Mouse (Mus musculus): ENCODE measurements around the gene Tyk2. TPM values are rescaled to one million over a fixed set of nuclear protein-coding genes. Genes with fewer than 3 reads are reported as not detected.
A peak's percentile ranks its signal among the peaks of the same experiment; 100 is the strongest.

Tyk2 gene
- 3.8 and 4.1 TPM in 2 replicates for polyA plus RNA-seq (2012; ENCODE audit: insufficient read depth, insufficient read length, missing spikeins)

DNA sequence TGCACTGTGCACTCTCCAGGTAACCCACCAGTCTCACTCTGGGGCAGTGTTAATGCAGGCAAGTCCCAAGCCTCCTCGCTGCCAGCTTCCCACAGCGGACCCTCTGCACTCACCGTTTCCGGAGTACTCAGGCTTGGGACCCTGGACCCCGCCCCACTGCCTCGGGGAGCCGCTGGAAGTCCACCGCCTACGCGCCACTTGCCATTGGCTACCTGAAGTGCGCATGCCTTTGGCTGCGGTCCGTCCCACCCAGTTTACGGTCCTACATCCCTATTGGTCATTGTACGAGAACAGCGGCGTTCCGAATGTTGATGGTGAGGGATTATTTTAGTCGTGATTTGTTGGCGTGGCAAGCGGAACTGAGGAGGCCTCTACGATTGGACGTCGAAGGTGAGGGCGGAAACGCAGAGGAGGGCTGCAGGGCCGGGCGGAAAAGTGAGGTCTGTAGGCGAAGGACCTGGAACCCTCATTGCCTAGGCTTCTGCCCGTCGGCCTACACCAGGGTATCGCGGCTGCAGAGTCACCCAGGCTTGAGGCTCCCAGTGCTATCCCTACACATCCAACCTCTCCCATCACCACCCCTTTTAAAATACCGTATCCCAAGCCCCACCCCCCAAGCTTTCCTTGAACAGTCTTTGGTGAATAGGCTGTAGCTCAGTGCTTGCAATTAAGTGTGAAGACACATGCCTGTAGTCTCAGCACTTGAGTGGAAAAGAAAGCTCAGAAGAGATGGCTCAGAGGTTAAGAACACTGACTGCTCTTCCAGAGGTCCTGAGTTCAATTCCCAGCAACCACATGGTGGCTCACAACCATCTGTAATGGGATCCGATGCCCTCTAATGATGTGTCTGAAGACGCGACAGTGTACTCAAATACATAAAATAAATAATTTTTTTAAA is at the start of gene Tyk2:
Tyk2 (minus strand) TSS at position 185 of the 898 bp plus-strand sequence.
- H3K4me1 ChIP-seq (ENCODE audit: control insufficient read depth, insufficient read depth, insufficient read length, low read length): peaks cover 14% of the 10 kb centered on the region
- peak within 1 kb of the TSS; percentile 27; the same call in 1 of the 2 replicates for H3K27ac ChIP-seq (replicated peaks; ENCODE audit: low read depth, low read length)
- peak within 1 kb of the TSS; percentile 86 for H3K4me3 ChIP-seq (ENCODE audit: insufficient read depth, low read depth, low read length)

DNA sequence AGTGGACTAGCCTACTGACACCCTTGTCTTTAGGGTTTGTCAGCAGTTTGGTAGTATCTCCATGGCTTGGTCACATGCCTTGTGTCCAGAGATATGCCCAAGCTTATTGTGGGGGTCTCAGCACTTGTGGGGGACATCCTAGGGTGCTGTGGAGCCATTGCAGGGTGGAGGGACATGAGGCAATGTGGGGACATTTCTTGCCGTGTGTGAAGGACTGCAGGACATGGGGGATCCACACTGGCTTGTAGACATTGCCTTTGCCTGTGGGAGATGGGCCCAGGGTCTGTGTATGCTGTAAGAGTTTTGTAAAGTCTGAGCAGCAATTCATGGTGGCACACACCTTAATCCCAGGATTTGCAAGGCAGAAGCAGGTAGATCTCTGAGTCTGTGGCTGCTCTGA is 49.8 kb upstream of the Tyk2 start:
- Histone ChIP-seq H3K4me3 (ENCODE audit: insufficient read depth, low read depth, low read length) (no peak overlapping the region), H3K27ac (replicated peaks; ENCODE audit: low read depth, low read length) (no peak overlapping the region), H3K4me1 (ENCODE audit: control insufficient read depth, insufficient read depth, insufficient read length, low read length) (peaks cover 4% of the 10 kb centered on the region; the same call in 1 of the 2 replicates)

DNA sequence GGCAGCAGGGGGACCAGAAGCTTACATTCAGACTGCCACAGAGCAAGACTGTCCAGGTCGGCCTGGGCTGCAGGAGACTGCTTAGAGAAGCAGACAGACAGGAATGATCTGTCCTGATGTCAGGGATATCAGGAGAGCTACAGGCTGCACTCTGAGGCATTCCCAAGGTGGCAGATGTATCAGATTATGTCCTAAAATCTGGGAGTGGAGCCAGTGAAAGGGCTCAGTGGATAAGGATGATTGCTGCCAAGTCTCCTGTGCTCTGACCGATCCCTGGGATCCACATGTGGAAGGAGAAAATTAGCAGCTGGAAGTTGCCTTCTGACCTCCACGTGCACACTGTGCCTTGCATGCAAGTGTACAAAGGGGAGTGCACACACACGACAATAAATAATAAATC is 49.4 kb upstream of the Tyk2 start:
- H3K4me1 ChIP-seq (ENCODE audit: control insufficient read depth, insufficient read depth, insufficient read length, low read length): peaks cover 2% of the 10 kb centered on the region; the same call in 1 of the 2 replicates
- H3K27ac ChIP-seq (replicated peaks; ENCODE audit: low read depth, low read length): no peak overlapping the region
- no peak overlapping the region for H3K4me3 ChIP-seq (ENCODE audit: insufficient read depth, low read depth, low read length)

DNA sequence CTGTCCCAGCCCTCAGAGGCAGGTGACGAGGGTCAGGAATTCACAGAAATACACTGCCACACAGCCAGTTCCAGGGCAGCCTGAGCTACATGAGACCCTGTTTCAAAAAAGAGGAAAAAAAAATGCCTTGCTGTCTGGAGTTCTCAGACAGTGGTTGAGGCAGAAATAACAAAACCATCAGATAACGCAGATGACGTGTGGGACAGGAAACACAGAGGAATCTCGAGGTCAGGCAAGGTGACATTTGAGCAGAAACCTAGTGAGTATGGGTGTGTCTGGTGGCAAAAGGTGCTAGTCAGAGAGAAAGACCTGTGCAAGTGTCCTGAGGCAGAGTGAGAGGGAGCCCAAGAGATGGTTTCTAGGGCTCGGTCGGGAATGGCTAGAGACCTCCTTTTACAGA is 41.3 kb upstream of the Tyk2 start:
- Histone ChIP-seq H3K4me1 (ENCODE audit: control insufficient read depth, insufficient read depth, insufficient read length, low read length) (no peaks in the 10 kb centered on the region), H3K4me3 (ENCODE audit: insufficient read depth, low read depth, low read length) (no peak overlapping the region), H3K27ac (replicated peaks; ENCODE audit: low read depth, low read length) (no peak overlapping the region)

DNA sequence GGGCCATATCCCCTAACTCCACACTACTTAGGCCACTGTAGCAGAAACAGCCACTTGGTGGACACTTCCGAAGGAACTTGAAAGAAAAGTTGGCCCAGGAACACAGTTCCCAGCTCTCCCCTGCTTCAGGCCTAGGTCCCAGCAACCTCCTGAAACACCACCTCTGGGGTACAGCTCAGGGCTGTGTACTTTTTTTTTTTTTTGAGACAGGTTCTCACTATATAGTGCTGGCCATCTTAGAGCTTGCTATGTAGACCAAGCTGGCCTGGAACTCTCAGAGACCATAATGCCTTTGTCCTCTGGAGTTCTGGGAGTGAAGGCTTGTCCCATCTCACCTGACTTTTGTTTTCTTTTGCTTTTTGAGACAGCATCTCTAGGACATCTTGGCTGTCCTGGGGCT is 38.1 kb upstream of the Tyk2 start:
- no peak overlapping the region for H3K27ac ChIP-seq (replicated peaks; ENCODE audit: low read depth, low read length)
- H3K4me1 ChIP-seq (ENCODE audit: control insufficient read depth, insufficient read depth, insufficient read length, low read length): peaks cover 9% of the 10 kb centered on the region
- no peak overlapping the region for H3K4me3 ChIP-seq (ENCODE audit: insufficient read depth, low read depth, low read length)

DNA sequence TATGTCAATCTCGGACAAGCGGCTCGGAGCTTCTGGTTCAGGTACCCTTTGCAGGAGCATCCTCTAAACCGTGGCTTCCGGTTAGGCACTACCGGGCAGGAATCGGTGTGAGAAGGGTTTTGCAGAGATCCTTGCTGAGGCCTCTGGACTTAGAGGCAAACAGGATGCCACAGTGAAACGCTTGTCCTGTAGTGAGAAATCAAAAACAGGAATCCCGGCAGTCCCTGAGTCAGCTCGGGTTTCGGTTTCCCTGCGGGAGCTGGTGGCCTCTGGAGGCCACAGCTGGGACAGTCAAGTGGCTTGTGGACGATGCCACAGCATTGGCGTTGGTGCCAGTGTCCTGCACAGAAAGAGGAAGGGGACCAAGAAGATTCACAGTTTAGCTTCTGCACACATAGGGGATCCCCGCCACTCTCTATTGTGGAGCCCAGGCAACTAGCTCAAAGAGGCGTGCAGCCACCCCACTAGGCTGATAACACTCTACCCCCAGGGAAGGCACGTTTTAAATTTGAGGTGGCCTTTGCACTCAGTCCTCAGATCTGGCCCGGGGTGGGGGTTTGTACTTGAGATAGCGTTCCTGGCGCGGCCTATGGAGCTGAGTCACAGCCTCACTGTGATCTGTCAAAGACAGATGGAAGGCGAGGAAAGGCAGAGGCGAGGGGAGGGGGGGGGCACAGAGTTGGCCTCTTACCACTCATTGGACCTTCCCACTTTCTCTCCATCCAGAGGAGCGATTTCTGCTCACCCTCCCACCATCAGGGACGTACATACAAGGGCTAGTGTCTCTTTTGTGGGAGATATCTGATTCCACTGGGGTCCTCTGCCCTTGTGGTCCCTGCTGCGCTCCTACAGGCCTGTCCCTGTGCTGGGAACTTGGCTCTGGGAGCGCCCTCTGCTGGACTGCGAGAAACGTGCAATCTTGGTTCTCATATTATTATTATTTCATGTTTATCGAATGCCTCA is 37.4 kb upstream of the Tyk2 start:
- Histone ChIP-seq H3K27ac (replicated peaks; ENCODE audit: low read depth, low read length) (peak overlapping the region; percentile 94), H3K4me3 (ENCODE audit: insufficient read depth, low read depth, low read length) (peak overlapping the region; percentile 63), H3K4me1 (ENCODE audit: control insufficient read depth, insufficient read depth, insufficient read length, low read length) (peaks cover 11% of the 10 kb centered on the region)

DNA sequence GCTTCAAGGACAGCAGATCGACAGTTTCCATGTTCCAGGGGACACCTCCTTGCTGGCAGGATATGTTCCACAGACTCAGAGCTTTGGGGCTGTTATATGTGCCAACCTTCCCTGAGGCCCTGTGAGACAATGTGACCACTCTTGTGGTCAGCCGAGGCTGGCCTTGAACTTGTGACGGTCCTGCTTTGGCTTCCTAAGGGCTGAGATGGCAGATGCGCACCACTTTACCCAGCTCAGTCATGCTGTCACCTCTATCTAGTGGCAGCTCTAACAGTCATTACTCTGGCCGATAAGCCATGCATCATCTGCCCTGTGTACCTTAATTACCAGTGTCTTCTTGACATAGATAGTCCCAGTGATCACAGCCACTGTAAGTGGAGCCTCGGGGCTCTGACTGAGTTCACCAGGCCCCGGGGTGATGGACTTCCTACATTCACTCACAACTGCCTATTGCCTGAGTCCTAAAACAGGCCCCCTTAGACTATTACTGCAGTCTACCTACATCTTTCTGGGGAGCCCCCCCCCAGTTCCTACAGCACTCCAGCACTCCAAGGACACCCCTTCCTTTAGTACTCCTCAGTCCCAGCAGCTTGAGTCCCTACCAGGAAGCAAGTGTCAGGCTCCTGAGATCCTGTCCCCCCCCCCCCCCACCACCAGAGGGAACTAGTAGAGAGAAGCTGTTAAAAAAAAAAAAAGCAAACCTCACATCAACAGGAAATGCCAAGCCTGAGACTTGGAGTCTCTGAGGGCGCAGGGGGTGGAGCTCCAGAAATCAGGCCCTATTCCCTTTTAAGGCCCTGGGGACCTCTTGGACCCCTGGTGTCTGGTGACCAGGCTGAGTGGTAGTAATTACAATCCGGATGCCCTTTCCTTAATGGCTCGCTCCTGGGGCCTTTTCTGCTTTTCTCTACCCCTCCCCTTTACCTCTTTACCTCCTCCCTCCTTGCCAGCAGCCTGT is 36.4 kb upstream of the Tyk2 start:
- H3K4me3 ChIP-seq (ENCODE audit: insufficient read depth, low read depth, low read length): peak overlapping the region; percentile 63
- H3K4me1 ChIP-seq (ENCODE audit: control insufficient read depth, insufficient read depth, insufficient read length, low read length): peaks cover 11% of the 10 kb centered on the region
- peak overlapping the region; percentile 94 for H3K27ac ChIP-seq (replicated peaks; ENCODE audit: low read depth, low read length)

DNA sequence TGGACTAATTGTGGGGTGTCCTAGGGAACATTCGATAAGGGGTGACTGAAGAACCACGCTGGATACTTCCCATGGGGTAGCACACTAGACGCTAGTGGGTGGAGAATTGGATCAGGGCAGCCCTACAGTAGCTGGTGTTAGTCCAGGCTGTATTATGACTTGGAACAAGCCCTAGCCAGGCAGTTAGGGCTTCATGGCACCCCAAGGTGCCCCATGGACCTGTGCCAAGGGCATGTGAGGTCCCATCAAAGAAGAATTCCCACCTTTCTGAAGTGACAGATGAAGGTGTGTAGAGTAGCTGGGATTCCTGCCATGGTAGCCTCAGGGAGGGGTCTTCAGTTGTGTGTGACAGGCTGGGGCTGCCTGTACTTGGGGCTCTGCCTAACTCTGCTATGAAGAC is 35.5 kb upstream of the Tyk2 start:
- Histone ChIP-seq H3K4me1 (ENCODE audit: control insufficient read depth, insufficient read depth, insufficient read length, low read length) (peaks cover 11% of the 10 kb centered on the region), H3K4me3 (ENCODE audit: insufficient read depth, low read depth, low read length) (peak overlapping the region; percentile 65), H3K27ac (replicated peaks; ENCODE audit: low read depth, low read length) (peak overlapping the region; percentile 94)

DNA sequence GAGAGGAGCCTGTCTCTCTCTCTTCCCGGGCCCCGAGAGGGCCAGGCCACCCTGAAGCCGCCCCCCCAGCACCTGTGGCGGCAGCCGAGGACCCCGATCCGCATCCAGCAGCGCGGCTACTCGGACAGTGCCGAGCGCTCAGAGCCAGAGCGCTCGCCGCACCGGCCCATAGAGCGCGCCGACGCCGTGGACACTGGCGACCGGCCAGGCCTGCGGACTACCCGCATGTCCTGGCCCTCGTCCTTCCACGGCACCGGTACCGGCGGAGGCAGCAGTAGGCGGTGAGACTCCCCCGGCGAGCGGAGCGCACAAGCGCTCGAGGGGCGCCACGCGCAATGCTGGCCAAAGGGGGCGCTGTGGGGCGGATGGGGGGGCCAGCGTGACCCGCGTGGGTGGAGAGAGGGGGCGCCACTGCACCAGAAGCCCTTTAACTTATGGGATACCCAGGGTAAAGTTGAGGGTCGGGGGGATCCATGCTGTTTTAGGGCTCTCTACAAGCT is 35.0 kb upstream of the Tyk2 start:
- no peak overlapping the region for H3K27ac ChIP-seq (replicated peaks; ENCODE audit: low read depth, low read length)
- peak overlapping the region; percentile 65 for H3K4me3 ChIP-seq (ENCODE audit: insufficient read depth, low read depth, low read length)
- H3K4me1 ChIP-seq (ENCODE audit: control insufficient read depth, insufficient read depth, insufficient read length, low read length): peaks cover 11% of the 10 kb centered on the region

DNA sequence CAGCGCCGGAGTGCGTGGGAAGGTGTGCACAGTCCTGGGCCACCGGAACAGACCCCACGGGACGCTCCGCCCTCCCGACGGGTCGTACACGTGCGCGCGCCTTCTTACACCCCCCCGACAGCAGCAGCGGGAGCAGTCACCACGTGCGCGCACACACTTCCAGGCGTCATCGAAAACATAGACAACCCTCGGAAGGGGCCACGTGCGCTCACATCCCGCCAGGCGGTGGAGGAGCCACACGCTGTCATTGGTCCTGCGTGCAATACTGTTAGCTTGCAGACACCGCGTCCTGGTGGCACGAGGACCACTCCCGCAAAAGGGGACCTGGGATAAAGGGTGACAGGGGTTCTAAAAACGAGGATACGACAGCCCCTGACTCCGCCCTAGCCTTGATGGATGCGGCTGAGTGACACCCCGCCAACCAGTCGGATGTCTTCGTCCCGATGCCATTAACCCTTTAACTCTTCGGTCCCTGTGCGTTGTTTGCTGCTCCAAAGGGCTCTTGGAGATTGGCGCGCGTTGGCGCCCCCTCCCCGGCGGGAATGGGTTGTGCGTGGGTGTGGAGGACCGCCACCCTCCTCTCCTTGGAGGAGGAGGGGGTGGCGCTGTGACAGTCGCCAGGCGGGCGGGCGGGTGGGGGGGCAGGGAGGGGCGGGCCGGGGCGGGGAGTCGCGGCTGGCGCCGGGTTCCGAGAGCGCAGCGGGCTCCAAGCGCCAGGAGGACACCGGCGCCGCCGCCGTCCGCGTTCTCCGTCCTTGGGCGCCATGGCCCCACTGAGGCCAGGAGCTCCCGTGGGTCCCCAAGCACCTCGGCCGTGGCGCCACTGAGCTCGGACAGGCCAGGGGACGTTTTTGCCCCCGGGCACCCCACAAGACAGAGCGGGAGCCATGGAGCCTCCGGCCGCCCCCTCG is 34.3 kb upstream of the Tyk2 start, which contains the start of gene Pde4a:
Pde4a (plus strand) TSS at position 674 of the 911 bp plus-strand sequence.
- peak within 1 kb of the TSS; percentile 65 for H3K4me3 ChIP-seq (ENCODE audit: insufficient read depth, low read depth, low read length)
- H3K27ac ChIP-seq (replicated peaks; ENCODE audit: low read depth, low read length): no peak within 1 kb of the TSS
- peaks cover 11% of the 10 kb centered on the region for H3K4me1 ChIP-seq (ENCODE audit: control insufficient read depth, insufficient read depth, insufficient read length, low read length)

DNA sequence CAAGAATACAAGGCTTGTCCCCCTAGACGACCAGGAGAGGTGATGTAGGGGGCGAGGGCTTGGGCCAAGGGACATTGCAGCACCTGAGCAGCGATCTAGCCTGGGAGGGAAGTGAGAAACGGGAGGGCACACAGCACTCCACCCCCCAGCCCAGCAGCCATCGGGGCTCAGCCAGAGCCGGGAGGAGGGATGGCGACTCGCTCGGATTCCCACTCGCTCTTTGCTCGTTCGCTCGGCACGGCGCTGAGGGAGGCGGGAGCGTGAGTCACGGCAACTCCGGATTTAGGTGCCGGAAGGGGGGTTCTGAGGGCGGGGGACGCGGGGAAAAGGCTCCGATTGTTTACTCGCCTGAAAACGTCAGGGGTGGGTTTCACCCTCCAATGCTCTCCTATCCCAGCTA is 33.0 kb upstream of the Tyk2 start:
- Histone ChIP-seq H3K4me3 (ENCODE audit: insufficient read depth, low read depth, low read length) (0 out of 2 replicates have a peak overlapping the region, but pooled peaks have one; percentile 9), H3K27ac (replicated peaks; ENCODE audit: low read depth, low read length) (no peak overlapping the region), H3K4me1 (ENCODE audit: control insufficient read depth, insufficient read depth, insufficient read length, low read length) (peaks cover 11% of the 10 kb centered on the region)

DNA sequence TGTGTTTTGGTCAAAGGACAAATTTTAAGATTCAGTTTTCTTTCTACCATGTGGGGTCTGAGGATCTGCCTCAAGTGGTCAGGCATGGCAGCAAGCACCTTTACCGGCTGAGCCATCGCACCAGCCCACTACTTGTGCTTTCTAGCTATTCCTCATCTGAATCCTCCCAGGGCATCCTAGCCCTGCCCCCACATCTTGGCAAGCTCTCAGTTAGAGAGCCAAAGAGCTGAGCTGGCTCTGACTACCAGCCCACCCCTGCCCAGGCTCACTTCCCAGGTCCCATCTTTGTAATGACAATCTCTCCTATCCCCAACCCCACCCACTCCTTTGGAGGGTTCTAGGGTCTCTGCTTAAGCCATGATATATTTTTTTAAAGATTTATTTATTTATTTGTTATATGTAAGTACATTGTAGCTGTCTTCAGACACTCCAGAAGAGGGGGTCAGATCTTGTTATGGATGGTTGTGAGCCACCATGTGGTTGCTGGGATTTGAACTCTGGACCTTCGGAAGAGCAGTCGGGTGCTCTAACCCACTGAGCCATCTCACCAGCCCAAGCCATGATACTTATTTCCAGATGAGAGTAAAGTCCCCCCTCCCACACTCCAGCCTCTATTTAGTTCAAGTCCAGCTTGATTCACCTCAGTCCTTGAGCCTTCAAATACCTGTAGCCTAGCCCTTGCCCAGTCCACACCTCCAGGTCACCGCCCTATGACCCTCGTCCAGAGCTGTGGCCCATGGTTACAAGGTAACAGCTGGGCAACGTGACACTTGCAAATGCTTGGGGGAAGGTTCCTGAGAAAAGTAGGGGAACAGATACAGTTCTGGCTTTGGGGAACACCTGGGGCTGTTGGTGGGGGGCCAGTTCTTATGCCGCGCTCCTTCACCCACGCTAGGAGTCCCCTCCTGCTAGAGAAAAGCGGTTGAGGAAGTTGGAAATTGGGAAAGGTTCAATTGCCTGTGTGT is 32.3 kb upstream of the Tyk2 start:
- Histone ChIP-seq H3K27ac (replicated peaks; ENCODE audit: low read depth, low read length) (no peak overlapping the region), H3K4me1 (ENCODE audit: control insufficient read depth, insufficient read depth, insufficient read length, low read length) (peaks cover 11% of the 10 kb centered on the region), H3K4me3 (ENCODE audit: insufficient read depth, low read depth, low read length) (0 out of 2 replicates have a peak overlapping the region, but pooled peaks have one; percentile 9)
